Mouse (Mus musculus): ENCODE measurements around the gene Hmgcs1. TPM values are rescaled to one million over a fixed set of nuclear protein-coding genes. Genes with fewer than 3 reads are reported as not detected.
"Not testable (repeated sequence)": the region's sequence is repeated elsewhere in the genome, so short reads cannot be mapped to it uniquely, and the experiment has no call there.

Hmgcs1 gene
- polyA plus RNA-seq, 1 experiment from 2014 or later, result 470 TPM

DNA sequence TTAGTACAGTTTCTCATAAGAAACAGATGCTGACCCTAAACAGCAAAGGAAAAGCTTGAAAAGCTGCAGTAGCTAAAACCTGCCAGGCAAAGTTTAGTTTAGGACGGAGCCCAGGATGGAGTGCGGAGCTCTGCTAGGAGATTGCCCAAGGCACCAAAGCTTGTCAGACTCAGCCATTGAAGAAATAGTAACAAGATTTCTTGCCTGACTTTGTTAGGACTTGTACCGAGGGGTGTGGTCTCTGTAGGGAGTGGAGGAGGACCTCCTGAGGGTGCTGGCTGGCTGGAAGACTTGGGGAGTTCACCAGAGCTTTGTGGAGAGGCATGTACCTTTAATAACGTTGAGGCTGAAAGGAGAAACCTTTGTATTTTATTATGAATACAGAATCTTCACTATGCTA lies 5.5 kb downstream of the Hmgcs1 start:
- Histone ChIP-seq H3K4me1 (replicated peaks; ENCODE audit: control insufficient read depth, insufficient read depth, low read length) (peaks cover 37% of the 10 kb centered on the region), H3K4me2 (ENCODE audit: low read length) (peak overlapping the region; percentile 28), H3K36me3 (ENCODE audit: control insufficient read depth, insufficient read depth) (peaks cover 11% of the 10 kb centered on the region), H3K9ac (replicated peaks; ENCODE audit: low read depth, low read length) (no peak overlapping the region), H3K4me3 (replicated peaks; ENCODE audit: low read length) (no peak overlapping the region), H3K9me3 (ENCODE audit: control insufficient read depth, low read length) (no peaks in the 10 kb centered on the region), H3K27ac (ENCODE audit: low read length) (no peak overlapping the region), H3K27me3 (replicated peaks; ENCODE audit: control insufficient read depth, insufficient read depth, low read length) (no peaks in the 10 kb centered on the region)
- WGBS, result 58% methylated on average over 4 of the region's 4 CpGs
- ATAC-seq, result no peak

DNA sequence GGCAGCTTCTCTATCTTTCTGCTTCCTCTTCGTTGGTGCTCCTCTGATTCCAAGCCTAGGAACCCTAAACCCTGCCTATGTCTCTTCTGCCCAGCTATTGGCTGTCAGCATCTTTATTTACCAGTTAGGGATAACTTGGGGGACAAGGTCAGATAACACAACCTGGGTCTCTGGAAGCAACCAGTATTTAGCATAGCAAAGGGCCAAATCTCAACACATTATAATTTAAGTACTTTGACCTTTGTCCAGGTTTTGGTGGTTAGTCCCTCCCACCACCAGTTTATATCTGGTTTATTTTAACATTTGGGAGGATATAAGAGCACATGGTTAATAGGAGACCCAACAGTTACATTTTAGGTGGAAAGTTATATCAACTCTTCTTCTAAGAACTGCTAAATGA lies 6.3 kb downstream of the Hmgcs1 start:
- peaks cover 34% of the 10 kb centered on the region for H3K4me1 ChIP-seq (replicated peaks; ENCODE audit: control insufficient read depth, insufficient read depth, low read length)
- peaks cover 19% of the 10 kb centered on the region for H3K36me3 ChIP-seq (ENCODE audit: control insufficient read depth, insufficient read depth)
- H3K4me3 ChIP-seq (replicated peaks; ENCODE audit: low read length), result no peak overlapping the region
- ATAC-seq, result no peak
- no peaks in the 10 kb centered on the region for H3K9me3 ChIP-seq (ENCODE audit: control insufficient read depth, low read length)
- no peak overlapping the region for H3K9ac ChIP-seq (replicated peaks; ENCODE audit: low read depth, low read length)
- 67% methylated on average over 1 of the region's 1 CpGs for WGBS
- no peaks in the 10 kb centered on the region for H3K27me3 ChIP-seq (replicated peaks; ENCODE audit: control insufficient read depth, insufficient read depth, low read length)
- H3K4me2 ChIP-seq (ENCODE audit: low read length), result no peak overlapping the region
- no peak overlapping the region for H3K27ac ChIP-seq (ENCODE audit: low read length)

DNA sequence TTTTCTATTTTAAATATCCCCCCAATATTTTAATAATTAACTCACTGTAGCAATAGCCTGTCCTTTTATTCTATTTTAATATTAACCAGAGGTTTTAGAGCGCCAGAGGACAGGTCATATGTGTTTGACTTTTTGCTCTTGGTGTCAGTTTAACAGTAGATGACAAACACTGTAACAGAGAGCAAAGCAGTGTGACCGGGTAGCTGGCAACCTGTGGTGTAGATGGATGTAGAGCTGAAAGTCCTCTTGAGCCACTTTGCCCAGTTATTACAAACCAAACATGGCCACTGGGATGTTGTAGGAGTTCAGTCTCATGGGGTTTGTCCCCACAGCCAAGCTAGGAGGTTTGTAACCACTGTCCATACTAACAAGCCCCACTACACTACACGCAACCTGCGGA lies 8.3 kb downstream of the Hmgcs1 start:
- 96% methylated on average over 4 of the region's 4 CpGs for WGBS
- no peak overlapping the region for H3K27ac ChIP-seq (ENCODE audit: low read length)
- peaks cover 34% of the 10 kb centered on the region for H3K36me3 ChIP-seq (ENCODE audit: control insufficient read depth, insufficient read depth)
- H3K4me3 ChIP-seq (replicated peaks; ENCODE audit: low read length), result no peak overlapping the region
- no peaks in the 10 kb centered on the region for H3K27me3 ChIP-seq (replicated peaks; ENCODE audit: control insufficient read depth, insufficient read depth, low read length)
- no peak overlapping the region for H3K9ac ChIP-seq (replicated peaks; ENCODE audit: low read depth, low read length)
- no peaks in the 10 kb centered on the region for H3K9me3 ChIP-seq (ENCODE audit: control insufficient read depth, low read length)
- no peak for ATAC-seq
- peaks cover 23% of the 10 kb centered on the region for H3K4me1 ChIP-seq (replicated peaks; ENCODE audit: control insufficient read depth, insufficient read depth, low read length)
- no peak overlapping the region for H3K4me2 ChIP-seq (ENCODE audit: low read length)

DNA sequence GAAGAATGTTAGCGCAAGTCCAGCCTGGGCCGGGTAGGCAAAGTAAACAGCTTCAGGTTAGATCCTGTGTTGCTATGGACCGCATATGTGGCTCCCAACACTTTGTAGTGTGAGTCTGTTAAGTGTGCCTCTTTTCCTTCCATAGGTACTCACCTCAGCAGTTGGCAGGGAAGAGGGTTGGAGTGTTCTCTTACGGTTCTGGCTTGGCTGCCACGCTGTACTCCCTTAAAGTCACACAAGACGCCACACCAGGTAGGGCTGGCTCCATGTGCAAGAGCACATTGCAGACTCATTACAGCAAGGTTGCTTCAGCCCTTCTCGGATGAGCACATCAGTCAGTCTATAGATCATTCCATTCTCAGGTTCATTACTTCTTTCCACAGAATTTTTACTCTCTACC lies 14.1 kb downstream of the Hmgcs1 start:
- H3K4me3 ChIP-seq (replicated peaks; ENCODE audit: low read length), result no peak overlapping the region
- H3K9me3 ChIP-seq (ENCODE audit: control insufficient read depth, low read length), result no peaks in the 10 kb centered on the region
- peaks cover 68% of the 10 kb centered on the region for H3K36me3 ChIP-seq (ENCODE audit: control insufficient read depth, insufficient read depth)
- no peak overlapping the region for H3K27ac ChIP-seq (ENCODE audit: low read length)
- 88% methylated on average over 7 of the region's 7 CpGs for WGBS
- no peak overlapping the region for H3K9ac ChIP-seq (replicated peaks; ENCODE audit: low read depth, low read length)
- no peak for ATAC-seq
- H3K4me1 ChIP-seq (replicated peaks; ENCODE audit: control insufficient read depth, insufficient read depth, low read length), result no peaks in the 10 kb centered on the region
- no peak overlapping the region for H3K4me2 ChIP-seq (ENCODE audit: low read length)
- no peaks in the 10 kb centered on the region for H3K27me3 ChIP-seq (replicated peaks; ENCODE audit: control insufficient read depth, insufficient read depth, low read length)

DNA sequence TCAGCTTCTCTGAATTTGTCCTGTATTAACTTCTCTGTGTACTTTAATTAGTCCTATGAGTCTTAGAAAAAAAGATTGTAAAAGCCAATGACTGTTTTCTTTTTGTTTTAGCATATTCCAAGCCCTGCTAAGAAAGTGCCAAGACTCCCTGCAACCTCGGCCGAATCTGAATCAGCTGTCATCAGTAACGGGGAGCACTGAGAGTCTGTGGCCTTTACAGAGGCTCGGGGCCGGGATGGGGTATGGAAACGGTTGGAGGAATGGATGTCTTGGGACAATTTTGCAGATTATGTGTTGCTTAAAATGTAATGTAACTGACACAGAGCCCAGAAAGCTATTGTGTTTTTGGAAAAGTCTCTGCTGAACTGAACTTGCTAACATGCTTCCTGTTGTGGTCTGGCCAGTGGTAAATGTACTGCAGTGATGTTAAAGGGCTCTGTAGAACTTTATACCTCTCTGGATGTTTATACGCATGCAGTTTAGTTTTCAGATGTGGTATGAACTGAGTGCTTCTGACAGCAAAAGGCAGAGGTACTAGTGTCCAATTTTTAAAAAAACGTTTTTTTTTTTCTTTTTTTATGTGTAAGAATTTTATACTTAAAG lies 16.2 kb downstream of the Hmgcs1 start:
- not testable (repeated sequence) for ATAC-seq; H3K9me3 ChIP-seq (ENCODE audit: control insufficient read depth, low read length); H3K27ac ChIP-seq (ENCODE audit: low read length); H3K4me3 ChIP-seq (replicated peaks; ENCODE audit: low read length); H3K4me1 ChIP-seq (replicated peaks; ENCODE audit: control insufficient read depth, insufficient read depth, low read length); H3K27me3 ChIP-seq (replicated peaks; ENCODE audit: control insufficient read depth, insufficient read depth, low read length); H3K4me2 ChIP-seq (ENCODE audit: low read length); H3K9ac ChIP-seq (replicated peaks; ENCODE audit: low read depth, low read length)
- peaks cover 65% of the 10 kb centered on the region for H3K36me3 ChIP-seq (ENCODE audit: control insufficient read depth, insufficient read depth)
- 81% methylated on average over 7 of the region's 8 CpGs for WGBS

DNA sequence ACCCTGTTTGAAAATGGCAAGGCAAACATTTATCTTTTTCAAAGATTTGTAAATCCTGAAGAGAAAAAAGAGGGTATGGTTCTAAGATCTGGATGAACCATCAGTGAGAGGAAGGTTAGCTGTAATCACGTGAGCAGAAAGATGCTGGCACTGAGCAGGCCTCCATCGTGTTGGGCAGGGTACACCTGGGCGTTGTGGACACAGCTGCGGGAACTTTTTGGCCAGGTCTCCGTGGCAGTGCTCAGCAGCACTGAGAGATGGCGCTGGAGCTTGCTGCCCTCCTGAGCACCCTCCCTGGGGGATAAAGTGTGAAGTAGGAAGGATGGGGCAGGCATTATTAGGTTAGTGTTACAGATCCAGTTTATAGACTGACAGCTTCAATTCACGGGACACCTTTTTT lies 16.8 kb downstream of the Hmgcs1 start:
- Histone ChIP-seq H3K4me1 (replicated peaks; ENCODE audit: control insufficient read depth, insufficient read depth, low read length) (no peaks in the 10 kb centered on the region), H3K4me3 (replicated peaks; ENCODE audit: low read length) (no peak overlapping the region), H3K27me3 (replicated peaks; ENCODE audit: control insufficient read depth, insufficient read depth, low read length) (no peaks in the 10 kb centered on the region), H3K9ac (replicated peaks; ENCODE audit: low read depth, low read length) (no peak overlapping the region), H3K27ac (ENCODE audit: low read length) (no peak overlapping the region), H3K9me3 (ENCODE audit: control insufficient read depth, low read length) (no peaks in the 10 kb centered on the region), H3K4me2 (ENCODE audit: low read length) (no peak overlapping the region), H3K36me3 (ENCODE audit: control insufficient read depth, insufficient read depth) (peaks cover 61% of the 10 kb centered on the region)
- 74% methylated on average over 7 of the region's 7 CpGs for WGBS
- no peak for ATAC-seq

DNA sequence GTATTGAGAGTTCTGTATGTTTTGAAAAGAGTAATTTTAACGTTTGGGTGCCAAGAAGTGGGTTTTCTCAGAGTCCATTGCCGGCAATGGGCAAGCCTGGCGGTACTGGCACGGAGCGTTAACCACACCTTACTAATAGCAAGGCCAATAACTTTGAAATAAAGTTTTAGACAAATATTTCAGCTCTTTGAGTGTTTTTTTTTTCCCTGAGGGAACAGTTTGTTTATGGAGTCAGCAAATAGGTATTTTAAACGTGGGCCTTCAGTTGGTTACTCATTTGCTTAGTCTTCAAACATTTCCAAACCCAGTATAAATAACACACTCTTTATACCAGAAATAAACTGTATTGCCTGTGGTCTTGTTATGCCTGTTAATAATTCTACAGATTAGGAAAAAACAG lies 17.7 kb downstream of the Hmgcs1 start:
- H3K27me3 ChIP-seq (replicated peaks; ENCODE audit: control insufficient read depth, insufficient read depth, low read length), result no peaks in the 10 kb centered on the region
- H3K4me1 ChIP-seq (replicated peaks; ENCODE audit: control insufficient read depth, insufficient read depth, low read length), result no peaks in the 10 kb centered on the region
- no peak overlapping the region for H3K4me2 ChIP-seq (ENCODE audit: low read length)
- H3K27ac ChIP-seq (ENCODE audit: low read length), result no peak overlapping the region
- WGBS, result 88% methylated on average over 6 of the region's 6 CpGs
- no peak overlapping the region for H3K4me3 ChIP-seq (replicated peaks; ENCODE audit: low read length)
- H3K9me3 ChIP-seq (ENCODE audit: control insufficient read depth, low read length), result no peaks in the 10 kb centered on the region
- no peak for ATAC-seq
- H3K9ac ChIP-seq (replicated peaks; ENCODE audit: low read depth, low read length), result no peak overlapping the region
- peaks cover 55% of the 10 kb centered on the region for H3K36me3 ChIP-seq (ENCODE audit: control insufficient read depth, insufficient read depth)

DNA sequence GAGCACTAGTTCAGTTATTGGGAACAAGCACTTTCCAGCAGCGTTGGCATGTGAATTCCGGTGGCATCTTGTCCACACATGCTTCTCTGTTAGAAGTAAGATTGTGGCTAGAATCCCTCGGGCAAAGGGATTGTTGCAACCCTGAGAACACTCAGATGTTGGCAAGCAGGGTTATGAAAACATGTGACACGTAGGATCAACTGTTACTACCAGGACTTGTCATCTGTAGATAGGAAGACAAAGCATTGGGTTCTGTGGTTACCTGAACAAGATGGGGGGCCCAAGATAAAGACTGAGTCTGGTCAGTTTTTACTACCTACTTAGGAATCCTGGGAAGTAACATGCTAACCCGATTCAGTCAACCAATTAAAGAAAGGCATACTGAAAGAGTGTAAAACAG lies 18.8 kb downstream of the Hmgcs1 start:
- no peaks in the 10 kb centered on the region for H3K27me3 ChIP-seq (replicated peaks; ENCODE audit: control insufficient read depth, insufficient read depth, low read length)
- H3K9ac ChIP-seq (replicated peaks; ENCODE audit: low read depth, low read length), result no peak overlapping the region
- H3K27ac ChIP-seq (ENCODE audit: low read length), result no peak overlapping the region
- no peak for ATAC-seq
- peaks cover 46% of the 10 kb centered on the region for H3K36me3 ChIP-seq (ENCODE audit: control insufficient read depth, insufficient read depth)
- WGBS, result 91% methylated on average over 5 of the region's 5 CpGs
- H3K4me3 ChIP-seq (replicated peaks; ENCODE audit: low read length), result no peak overlapping the region
- no peaks in the 10 kb centered on the region for H3K9me3 ChIP-seq (ENCODE audit: control insufficient read depth, low read length)
- no peaks in the 10 kb centered on the region for H3K4me1 ChIP-seq (replicated peaks; ENCODE audit: control insufficient read depth, insufficient read depth, low read length)
- no peak overlapping the region for H3K4me2 ChIP-seq (ENCODE audit: low read length)

DNA sequence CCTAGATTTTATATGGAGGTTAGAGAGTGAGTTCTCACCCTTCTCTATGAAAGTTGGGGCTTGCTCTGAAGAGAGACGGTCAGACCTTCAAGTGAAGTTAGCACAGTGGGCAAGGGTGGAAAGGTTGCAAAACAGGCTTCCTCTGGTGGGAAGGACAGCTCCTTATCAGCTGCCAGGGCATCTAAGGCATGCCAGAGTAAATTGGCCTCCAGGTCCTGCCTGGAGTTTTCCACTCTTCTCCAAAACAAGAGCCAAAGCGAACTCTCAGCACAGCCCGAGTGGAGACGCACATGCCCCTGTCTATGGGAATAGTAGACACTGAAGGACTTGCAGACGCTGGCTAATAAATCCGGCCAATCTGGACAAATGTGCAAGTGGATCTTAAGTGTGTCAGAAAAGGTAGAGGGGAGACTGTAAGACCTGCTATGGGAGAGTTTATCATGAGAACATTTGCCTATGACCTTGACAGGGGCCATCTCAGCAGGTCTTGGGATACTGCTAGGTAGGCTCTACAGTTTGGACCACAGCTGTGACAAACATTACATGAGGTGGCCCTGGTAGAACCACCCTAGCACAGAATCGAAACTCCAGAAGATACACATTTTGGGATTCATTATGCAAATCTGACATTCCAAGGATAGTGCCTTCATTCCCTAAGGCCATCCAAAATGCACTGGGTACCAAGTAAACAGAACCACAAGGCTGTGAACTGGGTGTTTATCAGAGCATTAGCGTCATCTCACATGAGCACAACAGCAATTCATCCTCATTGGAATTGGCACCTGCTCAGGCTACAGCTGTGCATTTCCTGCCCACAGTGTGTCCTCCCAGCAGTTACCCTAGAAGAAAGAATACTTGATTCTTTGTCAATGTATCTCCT lies 19.4 kb downstream of the Hmgcs1 start:
- Histone ChIP-seq H3K27ac (ENCODE audit: low read length) (no peak overlapping the region), H3K4me3 (replicated peaks; ENCODE audit: low read length) (no peak overlapping the region), H3K36me3 (ENCODE audit: control insufficient read depth, insufficient read depth) (peaks cover 40% of the 10 kb centered on the region), H3K27me3 (replicated peaks; ENCODE audit: control insufficient read depth, insufficient read depth, low read length) (no peaks in the 10 kb centered on the region), H3K9ac (replicated peaks; ENCODE audit: low read depth, low read length) (no peak overlapping the region), H3K4me2 (ENCODE audit: low read length) (no peak overlapping the region), H3K9me3 (ENCODE audit: control insufficient read depth, low read length) (no peaks in the 10 kb centered on the region), H3K4me1 (replicated peaks; ENCODE audit: control insufficient read depth, insufficient read depth, low read length) (no peaks in the 10 kb centered on the region)
- no peak for ATAC-seq
- WGBS, result 89% methylated on average over 8 of the region's 8 CpGs

Measured in forebrain, embryonic 16.5 days (tissue).